Mouse (Mus musculus) bone marrow, adult 2 months (tissue): Measurements from ENCODE around the gene Tuba1a.
"Not testable (repeated sequence)": the region's sequence is repeated elsewhere in the genome, so short reads cannot be mapped to it uniquely, and the experiment has no call there.

Source experiments
- CTCF ChIP-seq: fragments of 200-500 bp; IDR thresholded peaks from 2 replicates; pipeline ENCODE4 v1.5.1; 2011; ENCODE audit warnings: low read length, control low read depth; ENCODE audit not compliant: control insufficient read depth, insufficient read depth
- POLR2A ChIP-seq: fragments of 200-500 bp; IDR thresholded peaks from 2 replicates; pipeline ENCODE4 v1.6.1; 2011; ENCODE audit warnings: low read depth, mild to moderate bottlenecking, control low read depth, low read length, borderline replicate concordance; ENCODE audit not compliant: control insufficient read depth

- not testable (repeated sequence) for TF ChIP-seq CTCF, POLR2A
Observed at GRCm38 (mm10) chr15:98971576-98972320, 18.2 kb upstream of the Tuba1a start.
